Mouse (Mus musculus) testis, adult 2 months (tissue): Measurements from ENCODE around the gene Erich4. TPM values are rescaled to one million over a fixed set of nuclear protein-coding genes. Genes with fewer than 3 reads are reported as not detected.

Experiments used
- H3K27ac ChIP-seq: fragments of 200-500 bp; 2 replicates; pipeline ENCODE4 v1.5.1; 2012; ENCODE audit warnings: low read depth, low read length; ENCODE audit not compliant: control insufficient read depth, insufficient read depth
- H3K27me3 ChIP-seq: fragments of 200-500 bp; 2 replicates; pipeline ENCODE4 v1.6.1; 2012; ENCODE audit warnings: mild to moderate bottlenecking, low read length, moderate library complexity; ENCODE audit not compliant: control insufficient read depth, insufficient read depth
- H3K36me3 ChIP-seq: fragments of 200-500 bp; 2 replicates; pipeline ENCODE4 v1.6.1; 2012; ENCODE audit warnings: mild to moderate bottlenecking, low read length; ENCODE audit not compliant: control insufficient read depth, insufficient read depth
- H3K4me1 ChIP-seq: fragments of 200-500 bp; 2 replicates; pipeline ENCODE4 v1.6.1; 2012; ENCODE audit warnings: low read length; ENCODE audit not compliant: control insufficient read depth, insufficient read depth
- H3K4me3 ChIP-seq: fragments of 200-500 bp; 2 replicates; pipeline ENCODE4 v1.5.1; 2012; ENCODE audit warnings: low read depth, mild to moderate bottlenecking, low read length, moderate library complexity, mixed read lengths; ENCODE audit not compliant: control insufficient read depth
- CTCF ChIP-seq: fragments of 200-500 bp; IDR thresholded peaks from 2 replicates; pipeline ENCODE4 v1.5.1; 2012; ENCODE audit warnings: low read depth, mild to moderate bottlenecking, inconsistent platforms, low read length, moderate library complexity; ENCODE audit not compliant: control insufficient read depth, insufficient read depth, insufficient replicate concordance
- POLR2A ChIP-seq: fragments of 200-500 bp; IDR thresholded peaks from 2 replicates; pipeline ENCODE4 v1.6.1; 2012; ENCODE audit warnings: low read depth, mild to moderate bottlenecking, inconsistent platforms, low read length, moderate library complexity; ENCODE audit not compliant: control insufficient read depth
- polyA plus RNA-seq: library from polyadenylated mRNA; depleted of rRNA; stranded (reverse); fragments of >200 nt; gene quantifications from 2 replicates; pipeline ENCODE4 v1.2.3, GENCODE M21; 2012

Erich4 gene
- polyA plus RNA-seq, 1 experiment, result not detected

- Histone ChIP-seq H3K4me1 (peaks cover 17% of the 10 kb centered on the region), H3K27ac (no peak overlapping the region), H3K4me3 (peak overlapping the region; percentile 8), H3K36me3 (no peaks in the 10 kb centered on the region), H3K27me3 (no peaks in the 10 kb centered on the region)
- TF ChIP-seq POLR2A (no peak), CTCF (no peak)
Measured at GRCm38 (mm10) chr7:25600666-25601065, 15.0 kb downstream of the Erich4 start.

GRCm38 (mm10) chr7:25599663-25600062 lies 16.0 kb downstream of the Erich4 start:
- TF ChIP-seq POLR2A (no peak), CTCF (peak; percentile 69; the same call in 1 of the 2 replicates)

GRCm38 (mm10) chr7:25593859-25594258 lies 21.8 kb downstream of the Erich4 start:
- TF ChIP-seq CTCF, result no peak
- no peak for TF ChIP-seq POLR2A
- H3K27ac ChIP-seq, result no peak overlapping the region
- no peaks in the 10 kb centered on the region for H3K36me3 ChIP-seq
- H3K27me3 ChIP-seq, result no peaks in the 10 kb centered on the region
- H3K4me3 ChIP-seq, result no peak overlapping the region
- H3K4me1 ChIP-seq, result no peaks in the 10 kb centered on the region

More at GRCm38 (mm10) chr7:25599663-25600062, 16.0 kb downstream of the Erich4 start:
- Histone ChIP-seq H3K27ac (no peak overlapping the region), H3K27me3 (no peaks in the 10 kb centered on the region), H3K36me3 (no peaks in the 10 kb centered on the region), H3K4me1 (peaks cover 17% of the 10 kb centered on the region), H3K4me3 (no peak overlapping the region)

- H3K4me1 ChIP-seq, result no peaks in the 10 kb centered on the region
- TF ChIP-seq POLR2A (no peak), CTCF (no peak)
- no peak overlapping the region for H3K4me3 ChIP-seq
- H3K36me3 ChIP-seq, result no peaks in the 10 kb centered on the region
- no peak overlapping the region for H3K27ac ChIP-seq
- no peaks in the 10 kb centered on the region for H3K27me3 ChIP-seq
Measured at GRCm38 (mm10) chr7:25591226-25591625, 24.5 kb downstream of the Erich4 start.

- H3K4me1 ChIP-seq, result no peaks in the 10 kb centered on the region
- no peaks in the 10 kb centered on the region for H3K36me3 ChIP-seq
- H3K27ac ChIP-seq, result no peak overlapping the region
- no peak overlapping the region for H3K4me3 ChIP-seq
- TF ChIP-seq CTCF, result no peak
- TF ChIP-seq POLR2A, result no peak
- no peaks in the 10 kb centered on the region for H3K27me3 ChIP-seq
Measured at GRCm38 (mm10) chr7:25585351-25586204, 30.1 kb downstream of the Erich4 start.

- no peak overlapping the region for H3K27ac ChIP-seq
- no peaks in the 10 kb centered on the region for H3K27me3 ChIP-seq
- H3K4me3 ChIP-seq, result no peak overlapping the region
- no peaks in the 10 kb centered on the region for H3K4me1 ChIP-seq
- TF ChIP-seq POLR2A (no peak), CTCF (no peak)
- no peaks in the 10 kb centered on the region for H3K36me3 ChIP-seq
Measured at GRCm38 (mm10) chr7:25584651-25585050, 31.0 kb downstream of the Erich4 start.

- no peak for TF ChIP-seq CTCF
- no peak for TF ChIP-seq POLR2A
- H3K4me1 ChIP-seq, result no peaks in the 10 kb centered on the region
- H3K27ac ChIP-seq, result no peak overlapping the region
- H3K27me3 ChIP-seq, result no peaks in the 10 kb centered on the region
- no peaks in the 10 kb centered on the region for H3K36me3 ChIP-seq
- no peak overlapping the region for H3K4me3 ChIP-seq
Measured at GRCm38 (mm10) chr7:25582301-25582810, 33.3 kb downstream of the Erich4 start.
